Mouse (Mus musculus): ENCODE measurements around the gene Hoxa6. TPM values are rescaled to one million over a fixed set of nuclear protein-coding genes. Genes with fewer than 3 reads are reported as not detected.

Hoxa6 gene
- total RNA-seq, 2 experiments from 2014 or later, result 4.8 to 8.6 TPM

DNA sequence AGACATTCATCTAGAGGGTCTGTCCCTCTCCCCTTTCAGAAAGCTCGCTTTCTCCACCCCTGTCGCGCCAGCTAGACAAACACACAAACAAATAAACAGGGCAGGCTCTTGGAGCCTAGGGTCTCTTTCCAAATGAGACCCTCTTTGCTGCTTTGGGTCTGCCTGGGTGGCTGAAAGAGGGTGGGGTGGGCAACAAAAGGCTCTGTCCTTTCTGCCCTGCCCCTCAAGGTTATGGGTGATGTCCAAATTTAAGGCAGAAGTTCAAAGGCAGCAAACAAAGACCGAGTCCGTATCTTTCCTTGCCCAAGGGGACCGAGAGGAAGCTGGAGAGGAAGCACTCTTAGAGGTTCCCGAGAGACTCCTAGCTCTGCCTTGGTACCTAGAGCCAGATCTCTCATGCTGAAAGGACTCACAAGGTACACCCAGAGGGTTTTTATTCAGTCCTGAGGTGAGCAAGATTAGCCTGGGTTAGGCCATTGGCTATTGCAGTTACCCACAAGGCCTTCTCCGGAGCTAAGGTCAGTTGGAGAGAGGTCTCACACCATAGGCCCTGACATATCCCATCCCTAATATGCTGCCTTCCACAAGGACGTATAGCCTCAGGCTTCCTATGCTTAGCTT is 32.6 kb upstream of the Hoxa6 start:
- DNase-seq, result no peak

DNA sequence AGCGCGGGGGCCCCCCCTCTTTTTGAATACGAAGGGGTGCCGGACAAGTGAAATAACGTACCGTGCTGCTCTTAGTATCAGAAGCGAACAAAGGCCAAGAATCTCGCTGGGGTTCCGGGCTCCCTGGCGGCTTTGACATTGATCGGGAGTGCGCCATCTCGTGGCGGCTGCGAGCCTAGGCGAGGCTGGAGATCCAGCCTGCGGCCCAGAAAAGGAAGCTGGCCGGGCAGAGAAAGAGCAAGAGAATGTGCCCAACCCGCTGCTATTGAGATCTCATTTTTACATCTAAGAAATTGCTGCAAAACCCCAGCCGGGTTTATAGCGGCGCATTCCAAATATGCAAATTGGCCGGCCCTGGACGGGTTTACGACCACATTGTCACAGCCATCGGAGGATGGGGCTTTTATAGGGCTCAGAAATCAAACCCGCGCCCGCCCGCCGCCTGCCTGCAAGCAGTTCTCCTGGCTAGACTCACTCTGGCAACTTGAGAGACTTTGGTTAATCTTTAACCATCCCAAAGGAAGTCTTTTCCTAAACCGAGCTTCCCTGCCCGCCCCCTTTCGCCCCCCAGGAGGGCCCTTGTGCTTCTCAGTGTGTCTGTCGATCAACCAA is 32.0 kb upstream of the Hoxa6 start, which contains the start of gene Hoxa10:
Hoxa10 (minus strand) TSS at position 466 of the 612 bp plus-strand sequence.
- DNase-seq, result peak; percentile 88

DNA sequence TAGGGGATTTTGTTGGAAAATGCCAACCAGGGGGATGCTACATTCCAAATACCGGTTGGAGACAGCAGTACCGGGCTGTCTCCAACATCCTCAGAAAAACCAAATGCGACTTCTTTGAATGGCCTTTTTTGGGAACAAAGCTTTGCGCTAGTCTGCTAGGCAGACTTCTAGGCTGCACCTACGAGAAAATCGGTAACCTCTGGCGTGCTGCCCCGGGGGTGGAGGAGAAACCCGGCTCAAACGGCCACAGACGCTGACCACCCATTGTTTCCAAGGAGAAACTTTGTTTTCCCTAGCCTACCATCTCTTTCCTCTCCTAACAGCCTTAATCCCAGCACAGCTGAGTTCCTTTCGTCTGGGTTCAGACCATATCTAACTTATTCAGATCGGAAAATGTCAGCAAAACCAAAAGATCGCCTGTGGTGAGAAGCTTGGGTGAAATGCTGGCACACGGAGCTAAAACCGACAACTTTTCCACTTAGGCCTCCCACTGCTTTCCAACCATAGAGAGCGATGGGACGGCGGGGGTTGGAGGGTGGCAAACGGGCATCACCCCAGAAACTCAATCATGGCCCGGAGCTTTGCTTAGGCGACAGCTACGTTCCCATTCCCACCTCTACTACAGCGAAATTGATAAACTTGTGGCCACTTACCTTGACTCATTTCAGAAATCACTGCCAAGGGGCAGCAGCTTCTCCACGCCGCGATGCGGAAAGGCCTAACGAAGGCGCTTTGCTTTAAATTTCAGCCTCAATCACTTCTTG is 31.3 kb upstream of the Hoxa6 start:
- no peak for DNase-seq

DNA sequence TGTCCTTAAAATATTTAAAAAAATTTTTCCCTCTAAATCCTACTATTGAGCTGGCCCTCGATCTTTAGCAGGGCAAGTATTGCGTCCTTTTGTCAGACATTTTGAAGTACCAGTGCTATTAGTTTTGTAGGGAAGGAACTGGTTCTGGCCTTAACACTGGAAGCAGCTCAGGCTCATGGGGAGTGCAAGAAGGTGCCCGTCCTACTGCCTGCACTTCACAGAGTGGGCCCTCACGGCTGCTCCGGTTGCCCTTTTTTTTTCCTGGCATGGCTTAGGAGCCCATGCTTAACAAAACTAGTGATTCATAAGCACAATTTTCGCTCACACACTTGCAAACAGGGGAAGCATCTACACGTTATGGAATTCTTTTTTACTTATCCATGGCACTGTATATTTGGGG is 30.5 kb upstream of the Hoxa6 start:
- no peak for DNase-seq

DNA sequence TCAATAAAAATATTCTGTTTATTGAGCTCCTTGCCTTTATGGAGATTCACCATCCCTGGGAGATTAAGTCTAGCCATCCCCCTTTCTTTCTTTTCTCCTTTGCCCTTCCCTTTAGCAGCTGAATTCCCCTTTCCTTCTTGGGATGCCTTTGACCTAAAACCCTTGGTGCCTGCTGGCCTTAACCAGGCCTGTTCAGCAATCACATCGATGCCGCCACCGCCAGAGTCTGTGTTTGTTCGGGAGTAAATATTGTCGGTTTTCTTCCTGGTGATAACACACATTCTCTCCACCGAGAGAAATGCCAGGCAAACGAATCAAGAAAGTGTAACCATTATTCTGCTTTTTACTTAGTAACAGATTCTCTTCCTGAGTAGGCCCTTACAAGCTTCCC is 29.6 kb upstream of the Hoxa6 start:
- no peak for DNase-seq

DNA sequence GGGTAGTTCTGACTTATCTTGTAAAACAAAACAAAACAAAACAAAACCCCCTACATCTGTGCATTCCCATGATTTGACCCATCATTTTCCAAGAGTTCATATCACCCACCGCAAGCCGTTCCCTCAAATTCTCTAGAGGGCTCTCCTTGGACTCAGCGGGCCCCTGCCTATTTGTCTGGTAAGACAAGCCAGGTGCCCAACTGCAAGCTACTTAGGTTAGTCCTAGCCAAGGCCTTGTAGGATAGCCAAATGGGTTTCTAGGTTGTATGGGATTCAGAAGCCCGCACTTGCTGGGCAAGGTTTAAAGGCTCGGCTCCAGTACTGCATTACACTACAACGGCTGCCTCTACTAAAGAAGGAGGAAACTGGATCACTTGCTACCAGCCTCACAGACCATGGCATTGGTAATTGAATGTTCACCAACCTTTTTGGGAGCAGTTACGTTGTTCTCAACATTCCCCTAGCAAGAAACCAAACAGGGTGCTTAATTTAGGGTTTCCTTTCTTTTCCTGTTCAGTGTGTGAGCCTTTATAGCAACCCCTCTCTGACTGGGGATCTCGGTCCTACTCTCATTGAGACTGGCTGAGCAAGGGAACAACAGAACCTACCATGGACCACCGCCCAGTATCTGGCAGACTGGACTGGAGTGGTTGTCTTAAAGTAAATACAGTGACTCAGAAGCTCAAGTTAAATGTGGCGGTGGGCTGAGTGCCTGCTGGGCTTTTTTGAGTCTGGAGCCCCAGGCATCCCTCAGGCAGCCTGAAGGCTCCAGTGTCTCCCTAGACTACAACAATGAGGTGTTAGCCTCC is 29.0 kb upstream of the Hoxa6 start:
- no peak for DNase-seq

DNA sequence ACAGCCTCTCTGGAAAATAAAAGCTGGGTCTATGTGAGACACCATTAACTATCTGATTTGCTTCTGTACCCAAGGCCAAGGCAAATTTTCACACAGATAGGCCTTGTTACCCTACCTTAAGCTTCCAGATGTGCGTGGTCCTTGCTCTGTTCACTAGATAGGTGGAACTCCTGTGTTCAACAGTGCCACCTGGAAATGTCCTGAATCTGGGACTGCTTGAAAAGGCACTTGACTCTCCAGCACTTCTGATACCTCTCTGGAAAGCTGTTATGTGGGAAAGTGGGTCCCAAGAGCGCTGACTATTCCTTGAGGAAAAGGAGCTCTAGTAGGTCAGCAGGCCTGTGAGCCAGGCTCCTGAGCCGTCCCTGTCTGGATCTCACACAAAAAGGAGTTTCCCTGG is 28.3 kb upstream of the Hoxa6 start:
- DNase-seq, result no peak

DNA sequence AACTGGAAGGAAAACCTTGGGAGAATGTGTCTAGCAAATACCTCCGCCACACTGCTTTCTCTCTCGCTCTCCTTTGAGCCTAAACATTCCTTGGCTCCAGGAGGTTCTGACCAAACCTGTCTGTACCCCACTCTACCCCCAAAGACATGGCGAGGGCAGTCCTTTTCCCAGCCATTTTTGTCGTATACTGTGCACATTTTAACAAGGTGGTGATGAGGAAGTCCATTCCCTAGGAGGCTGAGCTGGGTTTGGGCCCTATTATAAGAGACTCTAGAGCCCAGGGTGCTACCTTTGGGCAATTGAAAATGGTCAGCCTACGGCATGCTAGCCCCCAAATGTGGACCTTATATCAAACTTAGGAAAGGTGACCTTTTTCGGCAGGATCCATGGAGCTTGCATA is 27.3 kb upstream of the Hoxa6 start:
- DNase-seq, result no peak

DNA sequence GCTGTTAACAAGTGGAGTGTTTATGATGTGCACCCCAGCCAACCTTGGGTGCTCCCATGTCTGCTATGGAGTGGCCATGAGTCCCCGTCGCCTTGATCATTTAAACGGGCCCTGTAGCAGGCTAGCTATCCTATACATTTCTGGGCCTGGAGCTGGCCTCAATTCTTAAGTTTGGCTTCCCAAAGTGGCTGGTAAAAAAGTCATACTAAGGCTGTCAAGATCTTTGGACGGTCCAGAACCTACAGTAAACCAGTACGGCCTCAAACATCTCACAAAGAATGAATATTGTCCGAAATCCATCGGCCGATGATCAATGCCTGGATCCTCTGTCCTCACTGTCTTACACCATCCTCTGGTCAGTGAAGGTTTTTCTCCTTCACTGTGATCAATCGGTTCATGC is 26.7 kb upstream of the Hoxa6 start:
- DNase-seq, result no peak

DNA sequence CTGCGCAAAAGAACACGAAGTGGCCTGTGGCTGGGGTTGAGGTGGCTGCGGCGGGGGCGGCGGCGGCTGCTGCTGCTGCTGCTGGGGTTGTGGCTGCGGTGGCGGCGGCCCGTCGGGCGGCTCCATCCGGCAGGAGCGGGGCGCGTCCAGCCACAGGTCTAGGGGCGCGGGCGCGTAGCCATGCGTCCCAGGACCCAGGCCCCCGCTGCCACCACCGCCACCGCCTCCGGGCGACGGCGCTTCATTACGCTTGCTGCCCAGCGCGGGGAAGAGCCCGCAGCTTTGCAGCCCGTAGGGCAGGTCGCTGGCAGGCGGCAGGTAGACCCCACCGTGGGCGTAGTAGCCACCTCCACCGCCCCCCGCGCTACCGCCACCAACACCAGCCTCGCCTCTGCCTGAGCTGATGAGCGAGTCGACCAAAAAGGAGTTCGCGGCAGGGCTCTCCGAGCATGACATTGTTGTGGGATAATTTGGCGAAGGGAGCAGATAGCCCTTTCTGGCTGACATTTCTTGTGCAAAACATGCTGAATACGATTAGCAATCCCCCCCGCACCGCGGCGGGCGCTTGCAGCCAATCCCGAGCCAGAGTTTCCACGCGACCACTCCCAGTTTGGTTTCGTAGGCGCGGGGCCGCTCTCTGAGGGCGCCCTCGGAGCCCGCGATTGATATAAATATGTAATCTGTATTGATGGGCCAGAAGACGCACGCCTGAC is 26.1 kb upstream of the Hoxa6 start:
- DNase-seq, result no peak

DNA sequence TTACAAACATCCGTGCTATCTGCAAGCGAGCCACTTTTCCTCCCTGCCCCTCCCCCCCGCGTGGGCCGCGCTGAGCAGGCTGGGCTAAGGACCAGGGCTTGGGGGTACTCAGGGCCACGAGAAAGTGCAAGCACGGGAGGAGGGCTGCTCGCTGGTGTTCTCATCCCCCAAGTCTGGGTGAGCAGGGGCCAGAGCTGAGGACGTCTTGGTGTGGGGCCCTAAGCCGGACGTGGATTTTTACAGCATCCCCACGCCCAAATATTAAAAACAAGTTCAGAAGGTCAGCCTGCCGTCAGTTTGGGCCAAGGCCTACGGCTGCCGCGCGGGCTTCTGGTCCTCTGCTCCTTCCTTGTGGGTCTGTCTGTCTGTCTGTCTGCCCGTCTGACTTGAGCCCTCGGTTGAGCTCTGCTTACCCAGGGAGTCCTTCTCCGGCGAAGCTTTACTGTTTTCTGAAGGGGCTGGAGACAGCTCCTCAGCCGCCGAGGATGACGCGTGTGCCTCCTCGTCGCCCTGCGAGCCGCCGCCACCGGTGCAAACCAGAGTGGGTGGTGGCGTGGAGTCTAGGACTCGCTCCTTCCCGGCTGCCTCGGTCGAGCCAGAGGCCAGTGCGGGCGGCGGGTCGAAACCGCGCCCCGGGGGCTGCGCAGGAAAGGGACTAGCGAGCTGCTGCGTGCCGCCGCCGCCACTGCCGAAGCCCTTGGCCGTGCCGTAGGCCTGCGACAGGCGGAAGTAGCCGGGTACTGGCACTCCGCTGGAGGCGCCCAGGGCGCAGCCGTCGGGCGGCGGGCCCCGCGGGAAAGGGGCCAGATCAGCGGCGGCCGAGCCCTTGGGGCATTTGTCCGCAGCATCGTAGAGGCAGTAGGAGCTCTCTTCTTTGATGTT is 25.3 kb upstream of the Hoxa6 start:
- DNase-seq, result no peak

DNA sequence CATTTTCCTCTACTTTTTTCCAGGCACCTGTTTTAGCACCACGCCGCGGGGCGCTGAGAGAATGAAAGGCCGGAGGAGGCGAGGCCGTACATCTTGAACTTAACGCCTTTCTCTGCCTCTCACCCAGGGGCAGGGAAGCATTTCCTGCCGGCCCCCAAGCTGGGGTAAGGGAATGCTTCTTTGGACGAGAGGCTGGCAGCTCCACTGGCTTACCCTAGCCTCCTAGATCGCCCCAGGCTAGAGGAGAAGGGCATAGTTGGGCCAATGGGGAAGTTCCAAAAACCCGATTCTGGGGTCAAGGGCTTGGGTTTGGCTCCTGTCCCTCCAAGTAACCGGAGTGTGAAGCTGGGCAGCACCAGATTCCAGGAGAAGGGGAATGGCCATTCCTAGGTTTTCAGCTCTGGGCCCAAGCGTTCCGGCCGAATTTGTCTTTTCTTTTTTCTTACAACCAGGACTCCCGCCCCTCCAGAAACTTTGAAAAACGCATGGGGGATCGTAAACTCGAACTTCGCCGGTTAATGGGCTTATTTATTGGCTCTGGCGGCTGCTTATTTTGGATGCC is 24.5 kb upstream of the Hoxa6 start:
- no peak for DNase-seq

DNA sequence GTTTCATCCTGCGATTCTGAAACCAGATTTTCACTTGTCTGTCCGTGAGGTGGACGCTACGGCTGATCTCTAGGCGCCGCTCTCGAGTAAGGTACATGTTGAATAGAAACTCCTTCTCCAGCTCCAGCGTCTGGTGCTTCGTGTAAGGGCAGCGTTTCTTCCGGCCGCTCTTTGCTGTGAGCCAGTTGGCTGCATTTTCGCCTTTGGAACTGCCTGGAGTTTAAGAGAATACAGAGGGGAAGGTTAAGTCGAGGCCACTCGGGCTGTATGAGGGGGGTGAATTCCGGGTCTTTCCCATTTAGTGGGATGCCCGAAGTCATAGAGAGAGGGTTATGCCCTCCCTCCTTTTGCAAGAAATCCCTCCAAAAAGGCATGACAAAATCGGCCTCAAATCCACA is 24.0 kb upstream of the Hoxa6 start:
- DNase-seq, result no peak

DNA sequence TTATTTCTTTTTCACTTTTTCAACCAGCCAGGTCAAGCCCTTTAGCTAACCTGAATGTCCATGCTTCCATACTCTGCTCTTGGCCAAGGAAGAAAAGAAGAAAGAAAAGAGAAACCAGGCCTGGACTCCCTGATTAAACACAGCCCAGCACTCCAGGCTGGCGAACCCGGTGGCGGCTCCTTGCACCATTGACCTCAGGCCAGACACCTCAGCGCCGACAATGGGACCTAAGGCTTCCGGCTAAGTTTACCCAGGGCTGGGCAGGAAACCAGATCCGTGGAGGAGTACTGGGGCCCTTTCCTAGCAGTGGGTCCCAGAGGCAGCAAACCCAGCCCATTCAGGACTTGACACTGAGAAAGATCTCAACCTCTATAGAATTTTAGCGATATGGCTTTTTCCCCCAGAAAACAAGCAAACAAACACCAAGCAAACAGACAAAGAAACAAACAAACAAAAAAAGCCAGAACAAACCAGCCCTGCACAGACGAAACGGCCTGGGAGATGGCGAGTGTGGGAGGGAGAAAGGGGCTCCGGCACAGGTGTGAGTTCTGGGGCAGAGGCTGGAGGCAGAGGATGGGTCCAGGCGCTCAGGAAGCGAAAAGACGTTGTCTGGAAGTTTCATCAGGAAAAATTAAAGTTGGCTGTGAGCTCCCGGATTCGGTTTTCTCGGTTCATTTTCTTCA is 23.5 kb upstream of the Hoxa6 start:
- no peak for DNase-seq

DNA sequence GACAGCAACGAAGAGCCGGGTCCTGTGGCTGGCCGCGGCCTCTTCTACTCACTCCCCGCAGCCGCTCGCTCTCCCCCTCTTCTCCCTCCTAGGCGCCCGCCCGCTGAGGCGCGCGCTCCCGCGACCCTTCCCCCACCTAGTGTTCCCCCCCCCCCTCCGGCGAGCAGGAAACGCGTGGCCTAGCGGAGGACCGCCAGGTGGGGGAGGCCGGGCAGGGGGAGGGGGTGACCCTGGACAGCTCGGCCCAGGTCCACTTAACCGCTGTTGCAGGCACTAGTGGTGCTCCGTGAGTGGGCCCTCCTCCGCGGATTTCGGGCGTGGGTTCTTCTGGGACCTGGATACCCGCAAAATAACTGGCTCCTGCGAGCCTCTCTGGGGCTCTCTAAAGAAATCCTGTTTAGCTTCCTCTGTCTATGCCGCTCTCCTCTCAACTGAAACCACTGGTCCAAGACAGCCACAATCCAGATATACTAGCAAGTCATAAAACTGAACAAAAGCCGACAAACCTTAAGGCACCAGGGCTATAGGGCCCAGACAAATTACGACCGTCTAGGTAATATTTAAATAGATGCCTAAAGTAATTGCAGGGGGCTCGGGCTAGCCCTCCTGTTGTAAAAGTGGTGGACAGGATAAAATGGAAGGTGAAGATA is 22.1 kb upstream of the Hoxa6 start, which contains the start of gene Hoxa9:
Hoxa9 (minus strand) TSS at position 574 of the 650 bp plus-strand sequence.
- no peak for DNase-seq

DNA sequence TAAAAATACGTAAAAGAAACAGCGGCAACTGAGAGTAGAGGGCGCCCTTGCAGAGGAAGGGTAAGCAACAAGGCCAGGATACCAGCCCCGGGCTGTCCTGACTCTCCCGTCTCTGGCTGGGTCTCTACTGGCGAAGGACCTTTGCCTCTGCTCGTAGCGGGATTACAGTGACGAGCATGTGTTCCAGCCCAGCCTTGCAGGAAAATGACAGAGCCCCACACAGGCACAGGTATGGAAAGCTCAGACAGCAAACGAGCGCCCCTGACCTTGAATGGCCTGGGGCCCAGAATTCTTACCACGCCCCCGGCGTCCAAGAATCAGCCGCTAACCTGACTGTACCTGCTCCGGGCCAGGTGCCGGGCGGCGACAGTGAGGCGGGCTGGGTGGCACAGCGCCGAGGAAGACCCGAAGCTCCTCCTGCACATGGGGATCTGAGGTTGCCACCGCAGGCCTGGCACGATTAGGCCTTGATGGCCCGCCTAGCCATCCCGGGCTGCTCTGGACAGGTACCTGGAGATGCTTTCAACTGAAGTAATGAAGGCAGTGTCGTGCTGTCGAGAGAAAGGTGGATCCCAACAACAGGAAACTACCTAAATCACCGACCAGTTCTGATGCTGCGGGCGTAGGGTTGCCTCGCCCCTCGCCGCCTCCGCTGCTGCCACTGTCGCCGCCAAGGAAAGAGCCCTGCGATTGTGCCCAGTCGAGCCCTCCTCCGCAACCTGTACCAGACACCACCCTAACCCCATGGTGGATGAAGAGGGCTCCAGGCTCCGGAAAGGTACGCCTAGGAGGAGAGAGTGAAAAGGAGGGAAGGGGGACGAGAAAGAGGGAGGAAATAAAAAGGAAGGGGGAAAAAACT is 21.3 kb upstream of the Hoxa6 start:
- no peak for DNase-seq

DNA sequence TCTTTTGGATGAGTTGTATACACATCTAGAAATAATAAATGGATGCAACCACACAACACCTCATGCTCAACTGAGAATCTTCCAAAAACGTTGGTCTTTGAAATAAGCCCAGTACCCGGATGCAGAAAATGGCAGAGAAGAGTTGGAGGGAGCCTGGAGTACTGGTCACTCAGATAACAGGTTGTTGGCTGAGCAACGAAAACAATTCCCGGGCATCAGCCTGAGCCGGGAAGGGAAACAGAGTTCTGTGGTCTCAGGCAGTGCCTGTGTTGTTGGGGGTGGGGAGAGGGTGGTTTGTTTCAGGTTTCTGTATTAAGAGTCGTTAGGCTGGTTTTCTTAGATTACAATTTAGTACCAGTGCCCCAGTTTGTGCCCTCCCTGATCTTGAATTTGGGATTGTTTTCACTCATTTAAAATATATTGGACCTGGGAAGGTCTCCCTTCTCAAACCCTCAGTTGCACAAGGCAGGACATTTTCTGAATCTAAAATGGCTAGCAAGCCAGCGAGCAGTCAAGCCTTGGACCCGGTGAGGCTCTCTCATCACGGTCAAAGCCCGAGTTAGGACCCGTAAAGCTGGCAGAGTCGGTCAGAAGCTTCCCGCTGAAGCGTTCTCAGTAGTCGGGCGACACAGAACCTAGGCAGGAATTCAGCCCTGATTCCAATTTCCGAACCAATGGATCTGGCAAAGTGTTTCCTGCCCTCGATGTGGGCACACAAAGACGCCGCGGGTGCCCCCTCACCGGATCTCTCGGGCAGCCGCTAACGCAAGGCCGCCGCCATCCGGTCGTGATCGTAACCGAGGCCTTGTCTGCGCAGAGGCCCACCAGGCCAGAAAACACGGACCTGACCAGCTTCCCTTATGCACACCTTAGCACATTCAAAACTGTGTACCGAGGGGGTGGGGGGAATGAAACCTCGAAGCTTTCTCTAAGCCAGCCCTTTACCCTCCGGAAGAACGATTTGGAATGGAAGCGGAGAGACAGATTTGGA is 20.2 kb upstream of the Hoxa6 start:
- DNase-seq, result no peak
